Comparison of ENCODE assay signal across 13 mouse cellular contexts in genomic region chr15:81758701-81759100, GRCm38 (mm10). TPM values are rescaled to one million over a fixed set of nuclear protein-coding genes. Genes with fewer than 3 reads are reported as not detected.
DNase-seq lines count a peak whose midpoint lies in the region; ATAC-seq and TF ChIP-seq lines count a peak whose summit lies in the region.
"Had no signal": no experiment of that assay in that cellular context is flagged by ENCODE, and none has a peak within 500 bp of the region (broad histone marks: within the 10 kb centered on the region; RNA-seq: fewer than 3 reads in every experiment).

No protein-coding gene starts in this region.

- H3K9ac ChIP-seq in forebrain, postnatal 0 days = no peak overlapping the region
- H3K9ac ChIP-seq: liver, embryonic 13.5 days; neural tube, embryonic 15.5 days had no signal

- H3K4me2 ChIP-seq in forebrain, postnatal 0 days (ENCODE audit: low read depth) = no peak overlapping the region
- H3K4me2 ChIP-seq: neural tube, embryonic 15.5 days had no signal

- H3K4me3 ChIP-seq in forebrain, postnatal 0 days (ENCODE audit: low read depth, low read length) = no peak overlapping the region
- H3K4me3 ChIP-seq: liver, embryonic 13.5 days; neural tube, embryonic 15.5 days had no signal

- no peak overlapping the region for H3K27ac ChIP-seq in forebrain, postnatal 0 days (ENCODE audit: low read depth, low read length)
- H3K27ac ChIP-seq: liver, embryonic 13.5 days; neural tube, embryonic 15.5 days had no signal

- peaks cover 11% of the 10 kb centered on the region for H3K36me3 ChIP-seq in forebrain, postnatal 0 days (ENCODE audit: insufficient read depth)
- H3K36me3 ChIP-seq: neural tube, embryonic 15.5 days had no signal

- whole genome bisulfite sequencing in forebrain, postnatal 0 days = 67% methylated on average over 5 of the region's 5 CpGs

- H3K9me3 ChIP-seq in forebrain, postnatal 0 days (ENCODE audit: low read length) = no peaks in the 10 kb centered on the region
- H3K9me3 ChIP-seq: liver, embryonic 13.5 days; neural tube, embryonic 15.5 days had no signal

- DNase-seq in adrenal gland, adult 2 months = peak; percentile 67
- no peak for DNase-seq in adrenal gland, adult 18-20 months (ENCODE audit: low spot score in 2 of 2)
- peak; percentile 43 for DNase-seq in lung, postnatal 10 days
- DNase-seq in lung, postnatal 25 days (ENCODE audit: low spot score) = no peak
- peak; percentile 72 for DNase-seq in brain, adult 2 months (ENCODE audit: low read depth, low spot score)
- DNase-seq in kidney, postnatal 25 days = peak; percentile 69 to 73
- DNase-seq in left cerebral cortex, adult 8-10 months (ENCODE audit: low spot score in 2 of 2) = no peak
- no peak for DNase-seq in forebrain, postnatal 0 days
- DNase-seq: heart, adult 11 months; heart, postnatal 10 days; liver, embryonic 13.5 days had no signal

- H3K4me1 ChIP-seq in forebrain, postnatal 0 days (ENCODE audit: insufficient read depth) = no peaks in the 10 kb centered on the region

- TF ChIP-seq CTCF in forebrain, postnatal 0 days (IDR thresholded peaks at IDR 0.05; ENCODE audit: low read depth) = no peak

- no peaks in the 10 kb centered on the region for H3K27me3 ChIP-seq in forebrain, postnatal 0 days (ENCODE audit: insufficient read depth, low read length)
- H3K27me3 ChIP-seq: liver, embryonic 13.5 days; neural tube, embryonic 15.5 days had no signal

- ATAC-seq in forebrain, postnatal 0 days = no peak
- ATAC-seq: inflammation-experienced regulatory T-cells, adult 6 months had no signal

RNA-seq across cellular contexts. Expression of gene Rangap1, which starts 13.4 kb away (rescaled TPM):
- total RNA-seq in adrenal gland, adult 2 months (2021) = 10 to 100 TPM; 57.1 to 73.0 TPM
- 20.8 and 24.9 TPM in 2 replicates for polyA plus RNA-seq in adrenal gland, adult 2 months (2012; rRNA removed)
- 10 to 100 TPM; 69.7 to 70.0 TPM for total RNA-seq in adrenal gland, adult 18-20 months (2021)
- 100 to 1,000 TPM; 200 to 222 (median 212) TPM for total RNA-seq in left cerebral cortex, adult 8-10 months (2022)
- total RNA-seq in forebrain, postnatal 0 days (2014; rRNA removed) = 146 and 163 TPM in 2 replicates
- polyA plus RNA-seq in forebrain, postnatal 0 days (2015; fragmentation: Nextera tagmentation; extraction: Ambion mirVana) = 107 and 133 TPM in 2 replicates

RNA-seq across cellular contexts. Expression of gene Zc3h7b, which starts 13.8 kb away (rescaled TPM):
- total RNA-seq in adrenal gland, adult 2 months (2021) = 10 to 100 TPM; 62.9 to 87.9 TPM
- 54.0 and 60.6 TPM in 2 replicates for polyA plus RNA-seq in adrenal gland, adult 2 months (2012; rRNA removed)
- total RNA-seq in adrenal gland, adult 18-20 months (2021) = 10 to 100 TPM; 68.9 to 69.9 TPM
- 100 to 1,000 TPM; 147 to 167 (median 158) TPM for total RNA-seq in left cerebral cortex, adult 8-10 months (2022)
- total RNA-seq in forebrain, postnatal 0 days (2014; rRNA removed) = 121 and 131 TPM in 2 replicates
- 38.6 and 41.3 TPM in 2 replicates for polyA plus RNA-seq in forebrain, postnatal 0 days (2015; fragmentation: Nextera tagmentation; extraction: Ambion mirVana)

RNA-seq across cellular contexts. Expression of gene Tef, which starts 43.5 kb away (rescaled TPM):
- total RNA-seq in adrenal gland, adult 2 months (2021) = 100 to 1,000 TPM in 1 of 2 experiments, 10 to 100 TPM in 1; 35.0 to 100 TPM
- polyA plus RNA-seq in adrenal gland, adult 2 months (2012; rRNA removed) = 35.0 and 69.3 TPM in 2 replicates
- total RNA-seq in adrenal gland, adult 18-20 months (2021) = 10 to 100 TPM; 45.0 to 46.9 TPM
- 100 to 1,000 TPM; 255 to 311 (median 291) TPM for total RNA-seq in left cerebral cortex, adult 8-10 months (2022)
- 60.2 and 71.8 TPM in 2 replicates for total RNA-seq in forebrain, postnatal 0 days (2014; rRNA removed)
- polyA plus RNA-seq in forebrain, postnatal 0 days (2015; fragmentation: Nextera tagmentation; extraction: Ambion mirVana) = 21.9 and 27.8 TPM in 2 replicates

Comparison
In these comparisons a context has a peak if more than half of its experiments do, and no peak if none do; other contexts are left out.
1. DNase-seq: peak in adrenal gland, adult 2 months (single experiment), lung, postnatal 10 days (single experiment), brain, adult 2 months (single experiment) and kidney, postnatal 25 days (2 of 2); none in adrenal gland, adult 18-20 months (0 of 2), lung, postnatal 25 days (single experiment), left cerebral cortex, adult 8-10 months (0 of 2) and forebrain, postnatal 0 days (single experiment).